Mouse (Mus musculus): ENCODE measurements around the gene Pdcl2.

DNA sequence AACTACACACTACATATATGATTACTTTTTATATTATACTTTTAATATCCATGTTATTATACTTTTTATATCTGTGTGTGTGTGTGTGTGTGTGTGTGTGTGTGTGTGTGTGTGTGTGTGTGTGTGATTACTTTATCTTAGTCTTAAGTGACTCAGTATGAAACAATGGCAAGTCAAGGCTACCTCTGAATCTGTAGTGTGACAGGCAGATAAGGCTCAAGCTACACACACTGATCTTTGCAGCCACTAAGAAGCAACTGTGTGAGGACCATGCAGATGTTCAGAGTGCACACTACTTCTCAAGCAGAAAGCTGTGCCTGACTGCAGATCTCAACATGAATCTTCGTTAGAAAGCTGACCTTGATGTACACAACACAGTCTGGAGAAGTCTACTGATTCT is 47.1 kb downstream of the Pdcl2 start:
- TF ChIP-seq CTCF (IDR thresholded peaks at IDR 0.05; ENCODE audit: extremely low read depth, insufficient read depth, low read length): no peak
- no peak for TF ChIP-seq POLR2A (IDR thresholded peaks at IDR 0.05; ENCODE audit: extremely low read depth, insufficient read depth, low read length)
